ENCODE assay signal across 8 mouse cellular contexts in genomic region chr17:25796211-25796771, GRCm38 (mm10). TPM values are rescaled to one million over a fixed set of nuclear protein-coding genes. Genes with fewer than 3 reads are reported as not detected.
A peak's percentile ranks its signal among the peaks of the same experiment; 100 is the strongest.
DNase-seq lines count a peak whose midpoint lies in the region; ATAC-seq and TF ChIP-seq lines count a peak whose summit lies in the region.

No protein-coding gene starts in this region.

- H3K27me3 ChIP-seq in MEL (ENCODE audit: control insufficient read depth in 1 of 2, insufficient read depth in 2 of 2, low read length in 2 of 2), result no peaks in the 10 kb centered on the region
- H3K27me3 ChIP-seq in intestine, embryonic 15.5 days (replicated peaks), result 0 out of 2 replicates have a peak, but pooled peaks cover 2% of the 10 kb centered on the region
- 0 out of 2 replicates have a peak, but pooled peaks cover under 1% of the 10 kb centered on the region for H3K27me3 ChIP-seq in midbrain, embryonic 10.5 days (ENCODE audit: low read depth, poor library complexity, severe bottlenecking)

- no peak for TF ChIP-seq CTCF in MEL (IDR thresholded peaks at IDR 0.05 in 2 of 3, conservative IDR thresholded peaks at IDR 0.05 in 1 of 3; ENCODE audit: control insufficient read depth in 1 of 3, insufficient read depth in 1 of 3, low read depth in 2 of 3, low read length in 3 of 3, poor library complexity in 1 of 3, severe bottlenecking in 1 of 3)

- H3K4me1 ChIP-seq in MEL (ENCODE audit: control insufficient read depth in 1 of 2, insufficient read depth in 2 of 2, low read length in 2 of 2), result peaks cover 0 to 24% of the 10 kb centered on the region in 2 experiments; a peak in 1 of 4 replicates
- peaks cover 40% of the 10 kb centered on the region for H3K4me1 ChIP-seq in intestine, embryonic 15.5 days (replicated peaks)
- H3K4me1 ChIP-seq in midbrain, embryonic 10.5 days, result peaks cover 67% of the 10 kb centered on the region

- H3K27ac ChIP-seq in MEL (ENCODE audit: control insufficient read depth, low read depth, low read length), result no peak overlapping the region
- H3K27ac ChIP-seq in intestine, embryonic 15.5 days, result peak overlapping the region; percentile 27; the same call in 1 of the 2 replicates
- peak overlapping the region; percentile 96 for H3K27ac ChIP-seq in midbrain, embryonic 10.5 days (replicated peaks)

- peak overlapping the region; percentile 69 to 95 for H3K4me3 ChIP-seq in MEL (ENCODE audit: control insufficient read depth in 1 of 2, insufficient read depth in 1 of 2, low read depth in 2 of 2, low read length in 2 of 2)
- H3K4me3 ChIP-seq in intestine, embryonic 15.5 days (replicated peaks), result peak overlapping the region; percentile 91
- peak overlapping the region; percentile 85 for H3K4me3 ChIP-seq in midbrain, embryonic 10.5 days

- peak; percentile 38 for DNase-seq in cerebellum, adult 11-12 months
- DNase-seq in cerebellum, adult 8-10 months, result no peak
- DNase-seq in MEL (ENCODE audit: low read depth, low spot score), result peak; percentile 40
- DNase-seq in gastrocnemius, adult 18-20 months (ENCODE audit: low spot score), result peak; percentile 60
- DNase-seq in midbrain, embryonic 10.5 days (ENCODE audit: low spot score), result no peak
- DNase-seq in retina, postnatal 1 day, result no peak
- DNase-seq in right cerebral cortex, adult 2 months (ENCODE audit: low spot score in 2 of 2), result no peak

- H3K9me3 ChIP-seq in MEL (replicated peaks; ENCODE audit: insufficient read depth, low read length), result no peaks in the 10 kb centered on the region
- H3K9me3 ChIP-seq in intestine, embryonic 15.5 days, result no peaks in the 10 kb centered on the region
- no peaks in the 10 kb centered on the region for H3K9me3 ChIP-seq in midbrain, embryonic 10.5 days (replicated peaks)

- no peak for TF ChIP-seq RAD21 in MEL (IDR thresholded peaks at IDR 0.05; ENCODE audit: low read depth, low read length)

- H3K4me2 ChIP-seq in intestine, embryonic 15.5 days (replicated peaks), result peak overlapping the region; percentile 96

- 3% methylated on average over 37 of the region's 37 CpGs for WGBS in intestine, embryonic 15.5 days
- under 1% methylated on average over 37 of the region's 37 CpGs for WGBS in midbrain, embryonic 10.5 days

- 0 out of 4 replicates have a peak, but pooled peaks of 1 of the 2 experiments have one; percentile 1 for TF ChIP-seq POLR2A in MEL (IDR thresholded peaks at IDR 0.05; ENCODE audit: control insufficient read depth in 1 of 2, insufficient read depth in 1 of 2, low read depth in 1 of 2, low read length in 2 of 2, poor library complexity in 1 of 2)

- peaks cover 0 to 4% of the 10 kb centered on the region in 2 experiments; a peak in 1 of 4 replicates for H3K36me3 ChIP-seq in MEL (ENCODE audit: control insufficient read depth in 1 of 2, insufficient read depth in 2 of 2, low read length in 2 of 2)
- no peaks in the 10 kb centered on the region; the same call in 1 of the 2 replicates for H3K36me3 ChIP-seq in intestine, embryonic 15.5 days
- H3K36me3 ChIP-seq in midbrain, embryonic 10.5 days, result peaks cover 24% of the 10 kb centered on the region

- TF ChIP-seq EP300 in MEL (IDR thresholded peaks at IDR 0.05; ENCODE audit: low read depth in 1 of 2, low read length in 2 of 2), result no peak

- peaks cover 19% of the 10 kb centered on the region for H3K79me2 ChIP-seq in MEL (ENCODE audit: control insufficient read depth, insufficient read depth, low read length, poor library complexity)

- ATAC-seq in intestine, embryonic 15.5 days, result peak; percentile 6; the same call in 1 of the 2 replicates

- peak overlapping the region; percentile 73 for H3K9ac ChIP-seq in MEL (ENCODE audit: control insufficient read depth, low read depth, low read length, poor library complexity, severe bottlenecking)
- H3K9ac ChIP-seq in intestine, embryonic 15.5 days, result peak overlapping the region; percentile 78

TF ChIP-seq in MEL, 35 proteins besides CTCF, POLR2A, EP300 and RAD21:
- TF ChIP-seq ETS1 (IDR thresholded peaks at IDR 0.05; ENCODE audit: low read depth, low read length) (no peak), SMC3 (IDR thresholded peaks at IDR 0.05; ENCODE audit: low read depth, low read length) (no peak), CHD1 (IDR thresholded peaks at IDR 0.05; ENCODE audit: low read depth, low read length) (no peak), MAZ (IDR thresholded peaks at IDR 0.05; ENCODE audit: low read depth, low read length) (no peak), USF2 (IDR thresholded peaks at IDR 0.05; ENCODE audit: borderline replicate concordance in 1 of 2, insufficient read depth in 1 of 2, low read depth in 1 of 2, low read length in 2 of 2) (no peak), KAT2A (conservative IDR thresholded peaks at IDR 0.05; ENCODE audit: low read depth, low read length) (no peak), GATA1 (IDR thresholded peaks at IDR 0.05; ENCODE audit: low read depth, low read length) (no peak), NRF1 (IDR thresholded peaks at IDR 0.05; ENCODE audit: insufficient read depth, low read depth, low read length, poor library complexity, severe bottlenecking) (no peak), BHLHE40 (IDR thresholded peaks at IDR 0.05; ENCODE audit: borderline replicate concordance, low read depth, low read length) (no peak), MYB (IDR thresholded peaks at IDR 0.05; ENCODE audit: low read depth, low read length) (no peak)

RNA-seq across cellular contexts. Expression of gene Metrn, which starts 0.6 kb away (rescaled TPM):
- total RNA-seq in MEL (2012; rRNA removed), result 95.7 and 104 TPM in 2 replicates
- polyA plus RNA-seq in MEL (2012; ENCODE audit: insufficient read depth in 1 of 2, insufficient read length in 2 of 2, low read depth in 1 of 2, low replicate concordance in 2 of 2, missing spikeins in 1 of 2), result 100 to 1,000 TPM in 1 of 2 experiments, not detected in 1; 116 TPM
- 10 to 100 TPM; 40.1 to 48.4 TPM for total RNA-seq in gastrocnemius, adult 18-20 months (2021)
- polyA plus RNA-seq in intestine, embryonic 15.5 days (2015; fragmentation: Nextera tagmentation; extraction: Ambion mirVana), result 41.9 and 45.6 TPM in 2 replicates
- polyA plus RNA-seq in midbrain, embryonic 10.5 days (2016; fragmentation: Nextera tagmentation; extraction: Ambion mirVana), result 174 and 205 TPM in 2 replicates

RNA-seq across cellular contexts. Expression of gene AC134908.4, which starts 0.8 kb away (rescaled TPM):
- 0.92 TPM in 1 of 2 replicates, not detected in the other for total RNA-seq in MEL (2012; rRNA removed)
- not detected for polyA plus RNA-seq in MEL (2012; ENCODE audit: insufficient read depth in 1 of 2, insufficient read length in 2 of 2, low read depth in 1 of 2, low replicate concordance in 2 of 2, missing spikeins in 1 of 2)
- total RNA-seq in gastrocnemius, adult 18-20 months (2021), result not detected
- polyA plus RNA-seq in intestine, embryonic 15.5 days (2015; fragmentation: Nextera tagmentation; extraction: Ambion mirVana), result not detected in 2 replicates
- polyA plus RNA-seq in midbrain, embryonic 10.5 days (2016; fragmentation: Nextera tagmentation; extraction: Ambion mirVana), result 2.9 TPM in 1 of 2 replicates, not detected in the other

RNA-seq across cellular contexts. Expression of gene Fam173a, which starts 3.6 kb away (rescaled TPM):
- total RNA-seq in MEL (2012; rRNA removed), result 35.3 and 39.0 TPM in 2 replicates
- 10 to 100 TPM in 1 of 2 experiments, not detected in 1; 36.6 TPM for polyA plus RNA-seq in MEL (2012; ENCODE audit: insufficient read depth in 1 of 2, insufficient read length in 2 of 2, low read depth in 1 of 2, low replicate concordance in 2 of 2, missing spikeins in 1 of 2)
- total RNA-seq in gastrocnemius, adult 18-20 months (2021), result 10 to 100 TPM; 42.2 to 46.8 TPM
- 82.5 and 101 TPM in 2 replicates for polyA plus RNA-seq in intestine, embryonic 15.5 days (2015; fragmentation: Nextera tagmentation; extraction: Ambion mirVana)
- 71.8 and 88.0 TPM in 2 replicates for polyA plus RNA-seq in midbrain, embryonic 10.5 days (2016; fragmentation: Nextera tagmentation; extraction: Ambion mirVana)

RNA-seq across cellular contexts. Expression of gene Ccdc78, which starts 9.9 kb away (rescaled TPM):
- total RNA-seq in MEL (2012; rRNA removed), result 0.08 TPM in 1 of 2 replicates, not detected in the other
- under 1 TPM in 1 of 2 experiments, not detected in 1; 0.85 TPM for polyA plus RNA-seq in MEL (2012; ENCODE audit: insufficient read depth in 1 of 2, insufficient read length in 2 of 2, low read depth in 1 of 2, low replicate concordance in 2 of 2, missing spikeins in 1 of 2)
- total RNA-seq in gastrocnemius, adult 18-20 months (2021), result not detected
- polyA plus RNA-seq in intestine, embryonic 15.5 days (2015; fragmentation: Nextera tagmentation; extraction: Ambion mirVana), result 0.15 and 0.40 TPM in 2 replicates
- polyA plus RNA-seq in midbrain, embryonic 10.5 days (2016; fragmentation: Nextera tagmentation; extraction: Ambion mirVana), result 0.79 and 1.2 TPM in 2 replicates

RNA-seq across cellular contexts. Expression of gene Haghl, which starts 10.8 kb away (rescaled TPM):
- total RNA-seq in MEL (2012; rRNA removed), result 10.7 and 12.6 TPM in 2 replicates
- 10 to 100 TPM in 1 of 2 experiments, not detected in 1; 13.2 TPM for polyA plus RNA-seq in MEL (2012; ENCODE audit: insufficient read depth in 1 of 2, insufficient read length in 2 of 2, low read depth in 1 of 2, low replicate concordance in 2 of 2, missing spikeins in 1 of 2)
- total RNA-seq in gastrocnemius, adult 18-20 months (2021), result 10 to 100 TPM; 10.6 to 10.7 TPM
- polyA plus RNA-seq in intestine, embryonic 15.5 days (2015; fragmentation: Nextera tagmentation; extraction: Ambion mirVana), result 37.9 and 41.5 TPM in 2 replicates
- polyA plus RNA-seq in midbrain, embryonic 10.5 days (2016; fragmentation: Nextera tagmentation; extraction: Ambion mirVana), result 75.8 and 103 TPM in 2 replicates

Comparison
In these comparisons a context has a peak if more than half of its experiments do, and no peak if none do; other contexts are left out.
1. DNase-seq: peak in cerebellum, adult 11-12 months (single experiment), MEL (single experiment) and gastrocnemius, adult 18-20 months (single experiment); none in cerebellum, adult 8-10 months (single experiment), midbrain, embryonic 10.5 days (single experiment), retina, postnatal 1 day (single experiment) and right cerebral cortex, adult 2 months (0 of 2).
2. Peak in every context shown above with its lines, with median percentiles within 50 percentile points of each other: H3K4me3 ChIP-seq.